Mouse (Mus musculus): ENCODE results near the gene Six2. TPM values are rescaled to one million over a fixed set of nuclear protein-coding genes. Genes with fewer than 3 reads are reported as not detected.

Six2 gene
- polyA plus RNA-seq, 1 experiment from 2014 or later, result not detected

GRCm38 (mm10) chr17:85692594-85692993 is 4.5 kb upstream of the Six2 start:
- no peaks in the 10 kb centered on the region for H3K36me3 ChIP-seq (ENCODE audit: control insufficient read depth, insufficient read depth, low read length)
- no peak overlapping the region for H3K4me2 ChIP-seq (ENCODE audit: low read depth, low read length)
- WGBS, result under 1% methylated on average over 23 of the region's 23 CpGs
- no peak overlapping the region for H3K27ac ChIP-seq (ENCODE audit: low read depth, low read length)
- H3K4me1 ChIP-seq (ENCODE audit: control insufficient read depth, insufficient read depth, low read length), result 0 out of 2 replicates have a peak, but pooled peaks cover 6% of the 10 kb centered on the region
- peaks cover 65% of the 10 kb centered on the region for H3K27me3 ChIP-seq (ENCODE audit: control insufficient read depth, insufficient read depth, low read length)
- H3K4me3 ChIP-seq (ENCODE audit: low read depth, low read length), result no peak overlapping the region
- no peak overlapping the region for H3K9ac ChIP-seq (replicated peaks; ENCODE audit: low read depth, low read length)
- no peak for ATAC-seq (ENCODE audit: low read depth)
- H3K9me3 ChIP-seq (ENCODE audit: control insufficient read depth, low read length), result no peaks in the 10 kb centered on the region

- Histone ChIP-seq H3K4me3 (ENCODE audit: low read depth, low read length) (no peak overlapping the region), H3K9ac (replicated peaks; ENCODE audit: low read depth, low read length) (no peak overlapping the region), H3K4me1 (ENCODE audit: control insufficient read depth, insufficient read depth, low read length) (0 out of 2 replicates have a peak, but pooled peaks cover 7% of the 10 kb centered on the region), H3K27ac (ENCODE audit: low read depth, low read length) (no peak overlapping the region), H3K36me3 (ENCODE audit: control insufficient read depth, insufficient read depth, low read length) (no peaks in the 10 kb centered on the region), H3K27me3 (ENCODE audit: control insufficient read depth, insufficient read depth, low read length) (peaks cover 69% of the 10 kb centered on the region), H3K9me3 (ENCODE audit: control insufficient read depth, low read length) (no peaks in the 10 kb centered on the region), H3K4me2 (ENCODE audit: low read depth, low read length) (no peak overlapping the region)
- 1% methylated on average over 43 of the region's 43 CpGs for WGBS
- ATAC-seq (ENCODE audit: low read depth), result no peak
These were observed 3.8 kb upstream of the Six2 start for GRCm38 (mm10) chr17:85691701-85692536.

- H3K36me3 ChIP-seq (ENCODE audit: control insufficient read depth, insufficient read depth, low read length), result no peaks in the 10 kb centered on the region
- H3K4me2 ChIP-seq (ENCODE audit: low read depth, low read length), result no peak overlapping the region
- H3K9me3 ChIP-seq (ENCODE audit: control insufficient read depth, low read length), result no peaks in the 10 kb centered on the region
- no peak overlapping the region for H3K9ac ChIP-seq (replicated peaks; ENCODE audit: low read depth, low read length)
- 0% methylated on average over 4 of the region's 4 CpGs for WGBS
- H3K27ac ChIP-seq (ENCODE audit: low read depth, low read length), result no peak overlapping the region
- H3K4me1 ChIP-seq (ENCODE audit: control insufficient read depth, insufficient read depth, low read length), result 0 out of 2 replicates have a peak, but pooled peaks cover 7% of the 10 kb centered on the region
- H3K4me3 ChIP-seq (ENCODE audit: low read depth, low read length), result no peak overlapping the region
- ATAC-seq (ENCODE audit: low read depth), result no peak
- H3K27me3 ChIP-seq (ENCODE audit: control insufficient read depth, insufficient read depth, low read length), result peaks cover 65% of the 10 kb centered on the region
These were observed 2.9 kb upstream of the Six2 start for GRCm38 (mm10) chr17:85690969-85691335.

GRCm38 (mm10) chr17:85690323-85690968 is 2.4 kb upstream of the Six2 start:
- Histone ChIP-seq H3K9ac (replicated peaks; ENCODE audit: low read depth, low read length) (no peak overlapping the region), H3K27ac (ENCODE audit: low read depth, low read length) (no peak overlapping the region), H3K36me3 (ENCODE audit: control insufficient read depth, insufficient read depth, low read length) (no peaks in the 10 kb centered on the region), H3K4me3 (ENCODE audit: low read depth, low read length) (no peak overlapping the region), H3K27me3 (ENCODE audit: control insufficient read depth, insufficient read depth, low read length) (peaks cover 64% of the 10 kb centered on the region), H3K4me1 (ENCODE audit: control insufficient read depth, insufficient read depth, low read length) (0 out of 2 replicates have a peak, but pooled peaks cover 7% of the 10 kb centered on the region), H3K4me2 (ENCODE audit: low read depth, low read length) (no peak overlapping the region), H3K9me3 (ENCODE audit: control insufficient read depth, low read length) (no peaks in the 10 kb centered on the region)
- WGBS, result 2% methylated on average over 6 of the region's 6 CpGs
- no peak for ATAC-seq (ENCODE audit: low read depth)

GRCm38 (mm10) chr17:85689807-85690319 is 1.8 kb upstream of the Six2 start:
- no peak overlapping the region for H3K9ac ChIP-seq (replicated peaks; ENCODE audit: low read depth, low read length)

GRCm38 (mm10) chr17:85688911-85689806 is 1.1 kb upstream of the Six2 start:
- Histone ChIP-seq H3K4me1 (ENCODE audit: control insufficient read depth, insufficient read depth, low read length) (0 out of 2 replicates have a peak, but pooled peaks cover 7% of the 10 kb centered on the region), H3K9me3 (ENCODE audit: control insufficient read depth, low read length) (no peaks in the 10 kb centered on the region), H3K9ac (replicated peaks; ENCODE audit: low read depth, low read length) (no peak overlapping the region), H3K4me3 (ENCODE audit: low read depth, low read length) (no peak overlapping the region), H3K27ac (ENCODE audit: low read depth, low read length) (no peak overlapping the region), H3K36me3 (ENCODE audit: control insufficient read depth, insufficient read depth, low read length) (no peaks in the 10 kb centered on the region), H3K4me2 (ENCODE audit: low read depth, low read length) (0 out of 2 replicates have a peak overlapping the region, but pooled peaks have one; percentile 4), H3K27me3 (ENCODE audit: control insufficient read depth, insufficient read depth, low read length) (peaks cover 68% of the 10 kb centered on the region)
- no peak for ATAC-seq (ENCODE audit: low read depth)
- under 1% methylated on average over 33 of the region's 35 CpGs for WGBS

More at GRCm38 (mm10) chr17:85689807-85690319, 1.8 kb upstream of the Six2 start:
- Histone ChIP-seq H3K9me3 (ENCODE audit: control insufficient read depth, low read length) (no peaks in the 10 kb centered on the region), H3K36me3 (ENCODE audit: control insufficient read depth, insufficient read depth, low read length) (no peaks in the 10 kb centered on the region), H3K4me3 (ENCODE audit: low read depth, low read length) (no peak overlapping the region), H3K27me3 (ENCODE audit: control insufficient read depth, insufficient read depth, low read length) (peaks cover 68% of the 10 kb centered on the region), H3K4me2 (ENCODE audit: low read depth, low read length) (no peak overlapping the region), H3K4me1 (ENCODE audit: control insufficient read depth, insufficient read depth, low read length) (0 out of 2 replicates have a peak, but pooled peaks cover 7% of the 10 kb centered on the region), H3K27ac (ENCODE audit: low read depth, low read length) (no peak overlapping the region)
- ATAC-seq (ENCODE audit: low read depth), result no peak
- 3% methylated on average over 5 of the region's 5 CpGs for WGBS

- H3K9me3 ChIP-seq (ENCODE audit: control insufficient read depth, low read length), result no peaks in the 10 kb centered on the region
- peaks cover 61% of the 10 kb centered on the region for H3K27me3 ChIP-seq (ENCODE audit: control insufficient read depth, insufficient read depth, low read length)
- H3K9ac ChIP-seq (replicated peaks; ENCODE audit: low read depth, low read length), result no peak overlapping the region
- H3K4me2 ChIP-seq (ENCODE audit: low read depth, low read length), result peak overlapping the region; percentile 48
- peak; percentile 22; the same call in 1 of the 2 replicates for ATAC-seq (ENCODE audit: low read depth)
- H3K4me1 ChIP-seq (ENCODE audit: control insufficient read depth, insufficient read depth, low read length), result 0 out of 2 replicates have a peak, but pooled peaks cover 7% of the 10 kb centered on the region
- peak overlapping the region; percentile 26 for H3K4me3 ChIP-seq (ENCODE audit: low read depth, low read length)
- H3K27ac ChIP-seq (ENCODE audit: low read depth, low read length), result no peak overlapping the region
- under 1% methylated on average over 83 of the region's 109 CpGs for WGBS
- no peaks in the 10 kb centered on the region for H3K36me3 ChIP-seq (ENCODE audit: control insufficient read depth, insufficient read depth, low read length)
These were observed 446 bp downstream of the Six2 start for GRCm38 (mm10) chr17:85687421-85688235.
